Mouse (Mus musculus) myocyte (in vitro differentiated cells): ENCODE results near the gene Lrrc32.

Experiments
- E2F4 ChIP-seq: IDR thresholded peaks from one replicate; pipeline ENCODE4 v1.6.1; 2011; ENCODE audit warnings: mild to moderate bottlenecking, control low read depth, moderate library complexity; ENCODE audit not compliant: insufficient read depth
- MAX ChIP-seq: IDR thresholded peaks from one replicate; pipeline ENCODE4 v1.6.1; 2011; ENCODE audit warnings: low read depth, mild to moderate bottlenecking, control low read depth
- POLR2A ChIP-seq: IDR thresholded peaks from one replicate; pipeline ENCODE4 v1.6.1; 2011; ENCODE audit warnings: low read depth, mild to moderate bottlenecking, control low read depth, moderate library complexity; ENCODE audit not compliant: insufficient read length

DNA sequence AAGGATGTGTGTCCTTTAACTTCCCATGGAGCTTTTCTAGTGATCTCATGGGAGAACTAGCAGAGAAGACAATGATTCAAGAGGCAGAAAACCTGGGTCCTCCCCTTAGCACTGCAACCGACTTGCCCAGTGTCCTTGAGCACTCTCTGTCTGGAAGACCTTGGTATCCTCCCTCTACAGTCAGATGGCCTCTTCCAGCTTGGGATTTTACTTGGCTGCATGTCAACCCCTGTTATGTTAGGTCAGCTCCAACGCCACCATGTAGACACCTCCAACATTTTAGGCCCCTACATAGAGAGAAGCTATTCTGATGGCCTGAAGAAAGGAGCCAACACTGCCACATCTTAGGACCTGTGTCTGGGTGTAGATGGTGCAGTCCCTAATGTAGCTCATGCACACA is 16.6 kb upstream of the Lrrc32 start:
- TF ChIP-seq MAX: no peak
- no peak for TF ChIP-seq POLR2A
- TF ChIP-seq E2F4: no peak
